Comparison of ENCODE assay signal across 8 mouse cellular contexts in the genomic region with DNA sequence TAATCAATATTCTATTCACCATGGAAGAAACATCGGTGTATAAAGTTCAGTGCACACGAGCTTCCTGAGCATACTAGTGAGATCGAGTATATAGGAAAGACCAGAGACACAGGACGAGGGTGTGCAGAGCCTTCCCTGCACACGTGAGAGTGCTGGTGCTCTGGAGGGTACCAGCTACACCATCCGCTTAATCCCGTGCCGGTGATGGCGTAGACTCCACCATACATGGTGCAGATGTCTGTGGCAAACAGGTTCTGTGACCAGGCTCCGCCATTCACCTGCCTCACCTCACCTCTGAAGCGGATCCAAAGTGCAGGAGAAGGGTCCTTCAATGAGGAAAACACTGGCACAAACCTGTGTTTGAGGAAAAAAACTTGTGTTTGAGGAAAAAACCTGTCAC.
DNase-seq lines count a peak whose midpoint lies in the region; ATAC-seq and TF ChIP-seq lines count a peak whose summit lies in the region.
"Had no signal": no experiment of that assay in that cellular context is flagged by ENCODE, and none has a peak within 500 bp of the region (broad histone marks: within the 10 kb centered on the region; RNA-seq: fewer than 3 reads in every experiment).

No protein-coding gene starts in this region.

- no peak overlapping the region for H3K4me2 ChIP-seq in lung, embryonic 14.5 days
- H3K4me2 ChIP-seq in lung, postnatal 0 days (replicated peaks; ENCODE audit: low read depth, low read length) = no peak overlapping the region
- H3K4me2 ChIP-seq in forebrain, postnatal 0 days (ENCODE audit: low read depth) = no peak overlapping the region
- no peak overlapping the region for H3K4me2 ChIP-seq in midbrain, embryonic 15.5 days
- H3K4me2 ChIP-seq: liver, embryonic 13.5 days had no signal

- H3K9me3 ChIP-seq in lung, embryonic 14.5 days (ENCODE audit: low read depth, low read length) = no peaks in the 10 kb centered on the region
- no peaks in the 10 kb centered on the region for H3K9me3 ChIP-seq in lung, postnatal 0 days (ENCODE audit: low read length)
- no peaks in the 10 kb centered on the region for H3K9me3 ChIP-seq in forebrain, embryonic 10.5 days
- H3K9me3 ChIP-seq in forebrain, postnatal 0 days (ENCODE audit: low read length) = no peaks in the 10 kb centered on the region
- no peaks in the 10 kb centered on the region for H3K9me3 ChIP-seq in midbrain, embryonic 15.5 days
- H3K9me3 ChIP-seq: liver, embryonic 13.5 days had no signal

- no peak for DNase-seq in lung, embryonic 14.5 days
- DNase-seq in lung, postnatal 0 days (ENCODE audit: low spot score) = no peak
- DNase-seq in forebrain, embryonic 10.5 days (ENCODE audit: extremely low spot score, low spot score) = no peak
- no peak for DNase-seq in forebrain, postnatal 0 days
- no peak for DNase-seq in retina, embryonic 14.5 days (ENCODE audit: low spot score)
- DNase-seq in heart, adult 11 months = no peak
- DNase-seq: liver, embryonic 13.5 days had no signal

- peak; percentile 50 for ATAC-seq in lung, embryonic 14.5 days (ENCODE audit: insufficient read depth)
- ATAC-seq in lung, postnatal 0 days = no peak; the same call in 1 of the 2 replicates
- no peak for ATAC-seq in forebrain, postnatal 0 days
- ATAC-seq in midbrain, embryonic 15.5 days (replicated peaks) = peak; percentile 43

- H3K27ac ChIP-seq in lung, embryonic 14.5 days (ENCODE audit: low read depth) = no peak overlapping the region
- H3K27ac ChIP-seq in lung, postnatal 0 days (ENCODE audit: low read length) = no peak overlapping the region
- H3K27ac ChIP-seq in forebrain, embryonic 10.5 days = peak overlapping the region; percentile 5; the same call in 1 of the 2 replicates
- H3K27ac ChIP-seq in forebrain, postnatal 0 days (ENCODE audit: low read depth, low read length) = peak overlapping the region; percentile 58; the same call in 1 of the 2 replicates
- peak overlapping the region; percentile 64 for H3K27ac ChIP-seq in midbrain, embryonic 15.5 days
- H3K27ac ChIP-seq: liver, embryonic 13.5 days had no signal

- no peak overlapping the region for H3K4me3 ChIP-seq in lung, embryonic 14.5 days (ENCODE audit: low read depth, low read length)
- no peak overlapping the region for H3K4me3 ChIP-seq in lung, postnatal 0 days (ENCODE audit: low read depth, low read length)
- H3K4me3 ChIP-seq in forebrain, embryonic 10.5 days = no peak overlapping the region
- no peak overlapping the region for H3K4me3 ChIP-seq in forebrain, postnatal 0 days (ENCODE audit: low read depth, low read length)
- no peak overlapping the region for H3K4me3 ChIP-seq in midbrain, embryonic 15.5 days
- H3K4me3 ChIP-seq: liver, embryonic 13.5 days had no signal

- no peak overlapping the region for H3K9ac ChIP-seq in lung, embryonic 14.5 days
- no peak overlapping the region for H3K9ac ChIP-seq in lung, postnatal 0 days (replicated peaks; ENCODE audit: low read depth)
- H3K9ac ChIP-seq in forebrain, postnatal 0 days = no peak overlapping the region
- peak overlapping the region; percentile 6; the same call in 1 of the 2 replicates for H3K9ac ChIP-seq in midbrain, embryonic 15.5 days
- H3K9ac ChIP-seq: liver, embryonic 13.5 days had no signal

- no peaks in the 10 kb centered on the region for H3K27me3 ChIP-seq in lung, embryonic 14.5 days (ENCODE audit: insufficient read depth, low read length)
- no peaks in the 10 kb centered on the region for H3K27me3 ChIP-seq in lung, postnatal 0 days (replicated peaks; ENCODE audit: insufficient read depth, low read length)
- peaks cover 11% of the 10 kb centered on the region for H3K27me3 ChIP-seq in forebrain, embryonic 10.5 days (ENCODE audit: poor library complexity, severe bottlenecking)
- no peaks in the 10 kb centered on the region for H3K27me3 ChIP-seq in forebrain, postnatal 0 days (ENCODE audit: insufficient read depth, low read length)
- H3K27me3 ChIP-seq in midbrain, embryonic 15.5 days (replicated peaks) = no peaks in the 10 kb centered on the region
- H3K27me3 ChIP-seq: liver, embryonic 13.5 days had no signal

- no peak for TF ChIP-seq CTCF in lung, embryonic 14.5 days (IDR thresholded peaks at IDR 0.05; ENCODE audit: low read depth)
- no peak for TF ChIP-seq CTCF in lung, postnatal 0 days (IDR thresholded peaks at IDR 0.05)
- no peak for TF ChIP-seq CTCF in forebrain, postnatal 0 days (IDR thresholded peaks at IDR 0.05; ENCODE audit: low read depth)

- no peaks in the 10 kb centered on the region for H3K36me3 ChIP-seq in lung, embryonic 14.5 days (ENCODE audit: insufficient read depth)
- H3K36me3 ChIP-seq in lung, postnatal 0 days (ENCODE audit: insufficient read depth, low read length) = no peaks in the 10 kb centered on the region
- peaks cover 74% of the 10 kb centered on the region for H3K36me3 ChIP-seq in forebrain, embryonic 10.5 days (replicated peaks)
- H3K36me3 ChIP-seq in forebrain, postnatal 0 days (ENCODE audit: insufficient read depth) = peaks cover 50% of the 10 kb centered on the region
- peaks cover 23% of the 10 kb centered on the region; the same call in 1 of the 2 replicates for H3K36me3 ChIP-seq in midbrain, embryonic 15.5 days (replicated peaks)
- H3K36me3 ChIP-seq: liver, embryonic 13.5 days had no signal

- no peak for TF ChIP-seq EP300 in lung, postnatal 0 days (IDR thresholded peaks at IDR 0.05)

- no peaks in the 10 kb centered on the region for H3K4me1 ChIP-seq in lung, embryonic 14.5 days (ENCODE audit: insufficient read depth)
- H3K4me1 ChIP-seq in lung, postnatal 0 days (ENCODE audit: insufficient read depth, low read depth, low read length) = peaks cover 9% of the 10 kb centered on the region; the same call in 1 of the 2 replicates
- peaks cover 36% of the 10 kb centered on the region for H3K4me1 ChIP-seq in forebrain, embryonic 10.5 days
- H3K4me1 ChIP-seq in forebrain, postnatal 0 days (ENCODE audit: insufficient read depth) = 0 out of 2 replicates have a peak, but pooled peaks cover 6% of the 10 kb centered on the region
- H3K4me1 ChIP-seq in midbrain, embryonic 15.5 days = peaks cover 36% of the 10 kb centered on the region

- 84% methylated on average over 11 of the region's 11 CpGs for WGBS in lung, embryonic 14.5 days
- WGBS in lung, postnatal 0 days = 75% methylated on average over 11 of the region's 11 CpGs
- WGBS in forebrain, embryonic 10.5 days = 81% methylated on average over 11 of the region's 11 CpGs
- WGBS in forebrain, postnatal 0 days = 56% methylated on average over 11 of the region's 11 CpGs
- WGBS in midbrain, embryonic 15.5 days = 76% methylated on average over 11 of the region's 11 CpGs

Comparison
In these comparisons a context has a peak if more than half of its experiments do, and no peak if none do; other contexts are left out.
1. ATAC-seq: peak in lung, embryonic 14.5 days (single experiment) and midbrain, embryonic 15.5 days (single experiment); none in lung, postnatal 0 days (single experiment) and forebrain, postnatal 0 days (single experiment).
2. H3K27ac ChIP-seq: peak in forebrain, embryonic 10.5 days (single experiment), forebrain, postnatal 0 days (single experiment) and midbrain, embryonic 15.5 days (single experiment); none in lung, embryonic 14.5 days (single experiment) and lung, postnatal 0 days (single experiment).